Mouse (Mus musculus) stomach, postnatal 0 days (tissue): ENCODE results near the gene Gbf1. TPM values are rescaled to one million over a fixed set of nuclear protein-coding genes. Genes with fewer than 3 reads are reported as not detected.

ENCODE experiments used
- ATAC-seq: fragments of 200-750 bp; cut with Nextera tagmentation; 2 replicates; pipeline ENCODE4 v1.8.0; 2017; ENCODE audit not compliant: low FRiP score, low TSS enrichment
- DNase-seq: peaks from one replicate; pipeline ENCODE4 v3.0.0-alpha.2; 2016; ENCODE audit warnings: low spot score
- H3K27ac ChIP-seq: fragments of 300-500 bp; sonication (generic); replicated peaks from 2 replicates; pipeline ENCODE4 v1.5.1; 2014; ENCODE audit warnings: mild to moderate bottlenecking, control low read depth
- H3K27me3 ChIP-seq: fragments of 300-500 bp; sonication (generic); 2 replicates; pipeline ENCODE4 v1.6.1; 2014; ENCODE audit warnings: low read length; ENCODE audit not compliant: control insufficient read depth, insufficient read depth
- H3K36me3 ChIP-seq: fragments of 300-500 bp; sonication (generic); 2 replicates; pipeline ENCODE4 v1.6.1; 2014; ENCODE audit warnings: low read length, mixed read lengths; ENCODE audit not compliant: control insufficient read depth, insufficient read depth
- H3K4me1 ChIP-seq: fragments of 300-500 bp; sonication (generic); replicated peaks from 2 replicates; pipeline ENCODE4 v1.6.1; 2014; ENCODE audit warnings: antibody characterized with exemption; ENCODE audit not compliant: control insufficient read depth, insufficient read depth
- H3K4me2 ChIP-seq: fragments of 300-500 bp; sonication (generic); replicated peaks from 2 replicates; pipeline ENCODE4 v1.6.1; 2014; ENCODE audit warnings: low read depth, mild to moderate bottlenecking, control low read depth, moderate library complexity
- H3K4me3 ChIP-seq: fragments of 300-500 bp; sonication (generic); 2 replicates; pipeline ENCODE4 v1.5.1; 2014; ENCODE audit warnings: low read depth, low read length, control low read depth
- H3K9ac ChIP-seq: fragments of 300-500 bp; sonication (generic); 2 replicates; pipeline ENCODE4 v1.6.1; 2014; ENCODE audit warnings: mild to moderate bottlenecking, low read length, control low read depth, mixed read lengths
- H3K9me3 ChIP-seq: fragments of 300-500 bp; sonication (generic); 2 replicates; pipeline ENCODE4 v1.6.1; 2016; ENCODE audit warnings: low read length; ENCODE audit not compliant: control insufficient read depth
- CTCF ChIP-seq: IDR thresholded peaks from 2 replicates; pipeline ENCODE4 v1.5.1; 2016; ENCODE audit warnings: antibody characterized with exemption, low read depth, mild to moderate bottlenecking, moderate library complexity
- EP300 ChIP-seq: optimal IDR thresholded peaks from 2 replicates; pipeline ENCODE3; 2016; ENCODE audit warnings: antibody characterized with exemption
- WGBS: fragments of 180-500 bp; shearing (Covaris S2); extraction: QIAGEN DNeasy Blood & Tissue Kit; methylation state at CpG from one replicate; pipeline ENCODE4 v1.1.7; 2014; 5-methylcytosine and 5-hydroxymethylcytosine counted together
- polyA plus RNA-seq: library from polyadenylated mRNA; unstranded; fragments of >200 nt; fragmentation: Nextera tagmentation; extraction: Ambion mirVana; gene quantifications from 2 replicates; pipeline ENCODE4 v1.2.1, GENCODE M21; 2015

The Gbf1 gene
- polyA plus RNA-seq, 1 experiment from 2014 or later: 29.0 TPM

- ATAC-seq: no peak
- H3K9ac ChIP-seq: no peak overlapping the region
- no peak for TF ChIP-seq EP300
- no peak for TF ChIP-seq CTCF
- no peak overlapping the region for H3K4me2 ChIP-seq
- 46% methylated on average over 8 of the region's 8 CpGs for WGBS
- no peak overlapping the region for H3K4me3 ChIP-seq
- no peaks in the 10 kb centered on the region for H3K4me1 ChIP-seq
- DNase-seq: no peak
- no peak overlapping the region for H3K27ac ChIP-seq
- H3K9me3 ChIP-seq: no peaks in the 10 kb centered on the region
- no peaks in the 10 kb centered on the region for H3K27me3 ChIP-seq
- no peaks in the 10 kb centered on the region for H3K36me3 ChIP-seq
Observed at GRCm38 (mm10) chr19:46300294-46301045, 148.2 kb downstream of the Gbf1 start.

GRCm38 (mm10) chr19:46302551-46302950 lies 150.2 kb downstream of the Gbf1 start:
- ATAC-seq (no peak), DNase-seq (no peak)
- H3K4me3 ChIP-seq: no peak overlapping the region
- H3K4me2 ChIP-seq: no peak overlapping the region
- H3K4me1 ChIP-seq: no peaks in the 10 kb centered on the region; the same call in 1 of the 2 replicates
- H3K27ac ChIP-seq: no peak overlapping the region
- no peaks in the 10 kb centered on the region for H3K9me3 ChIP-seq
- WGBS: 94% methylated on average over 4 of the region's 4 CpGs
- H3K36me3 ChIP-seq: peaks cover 3% of the 10 kb centered on the region; the same call in 1 of the 2 replicates
- H3K9ac ChIP-seq: no peak overlapping the region
- no peak for TF ChIP-seq CTCF
- no peak for TF ChIP-seq EP300
- no peaks in the 10 kb centered on the region for H3K27me3 ChIP-seq

- WGBS: 44% methylated on average over 18 of the region's 18 CpGs
Observed at GRCm38 (mm10) chr19:46303251-46304215, 151.2 kb downstream of the Gbf1 start.

GRCm38 (mm10) chr19:46304216-46304841 lies 152.0 kb downstream of the Gbf1 start, which contains the start of gene Nfkb2:
Nfkb2 (plus strand) TSS chr19:46304320.
- TF ChIP-seq CTCF: peak; percentile 92
- TF ChIP-seq EP300: peak; percentile 80
- Histone ChIP-seq H3K4me2 (peak within 1 kb of the TSS; percentile 97), H3K27ac (peak within 1 kb of the TSS; percentile 90), H3K9ac (peak within 1 kb of the TSS; percentile 75), H3K9me3 (no peaks in the 10 kb centered on the region), H3K4me1 (no peaks in the 10 kb centered on the region; the same call in 1 of the 2 replicates), H3K36me3 (peaks cover 5% of the 10 kb centered on the region; the same call in 1 of the 2 replicates), H3K27me3 (no peaks in the 10 kb centered on the region), H3K4me3 (peak within 1 kb of the TSS; percentile 79)
- ATAC-seq: peak; percentile 93
- WGBS: under 1% methylated on average over 39 of the region's 39 CpGs
- DNase-seq: peak; percentile 97

More at GRCm38 (mm10) chr19:46303251-46304215, 151.2 kb downstream of the Gbf1 start:
- peak overlapping the region; percentile 97 for H3K4me2 ChIP-seq
- no peaks in the 10 kb centered on the region; the same call in 1 of the 2 replicates for H3K4me1 ChIP-seq
- no peaks in the 10 kb centered on the region for H3K9me3 ChIP-seq
- ATAC-seq (no peak), DNase-seq (peak; percentile 70)
- peak overlapping the region; percentile 79 for H3K4me3 ChIP-seq
- no peaks in the 10 kb centered on the region for H3K27me3 ChIP-seq
- H3K36me3 ChIP-seq: peaks cover 5% of the 10 kb centered on the region; the same call in 1 of the 2 replicates
- peak overlapping the region; percentile 35; the same call in 1 of the 2 replicates for H3K9ac ChIP-seq
- peak overlapping the region; percentile 90 for H3K27ac ChIP-seq
- TF ChIP-seq EP300 (no peak), CTCF (no peak)

GRCm38 (mm10) chr19:46304908-46305333 lies 152.6 kb downstream of the Gbf1 start:
- under 1% methylated on average over 34 of the region's 34 CpGs for WGBS
- ATAC-seq: peak; percentile 39

More at GRCm38 (mm10) chr19:46304908-46305333, 152.6 kb downstream of the Gbf1 start:
- Histone ChIP-seq H3K36me3 (peaks cover 6% of the 10 kb centered on the region; the same call in 1 of the 2 replicates), H3K4me3 (peak overlapping the region; percentile 79), H3K27ac (peak overlapping the region; percentile 90), H3K27me3 (no peaks in the 10 kb centered on the region), H3K4me1 (no peaks in the 10 kb centered on the region; the same call in 1 of the 2 replicates), H3K9ac (peak overlapping the region; percentile 75), H3K4me2 (peak overlapping the region; percentile 97), H3K9me3 (no peaks in the 10 kb centered on the region)
- TF ChIP-seq CTCF (no peak), EP300 (no peak)
- peak; percentile 63 for DNase-seq
